Mouse (Mus musculus): ENCODE measurements around the gene Gm45213. TPM values are rescaled to one million over a fixed set of nuclear protein-coding genes. Genes with fewer than 3 reads are reported as not detected.

Gene Gm45213
- polyA plus RNA-seq, 1 experiment from 2014 or later = not detected

GRCm38 (mm10) chr7:66088077-66088476, 44.7 kb downstream of the Gm45213 start:
- no peak for ATAC-seq
- 89% methylated on average over 2 of the region's 2 CpGs for WGBS
- H3K4me3 ChIP-seq (ENCODE audit: low read depth, low read length) = no peak overlapping the region
- H3K4me2 ChIP-seq (replicated peaks; ENCODE audit: low read depth) = no peak overlapping the region
- no peaks in the 10 kb centered on the region for H3K4me1 ChIP-seq (replicated peaks; ENCODE audit: control insufficient read depth, insufficient read depth, low read length)
- H3K27me3 ChIP-seq (replicated peaks; ENCODE audit: control insufficient read depth, insufficient read depth, low read length) = no peaks in the 10 kb centered on the region
- H3K9me3 ChIP-seq (ENCODE audit: control insufficient read depth) = no peaks in the 10 kb centered on the region
- peaks cover 78% of the 10 kb centered on the region for H3K36me3 ChIP-seq (ENCODE audit: control insufficient read depth, insufficient read depth)
- TF ChIP-seq CTCF (IDR thresholded peaks at IDR 0.05; ENCODE audit: low read depth) = no peak
- H3K27ac ChIP-seq (ENCODE audit: low read depth, low read length) = no peak overlapping the region; the same call in 1 of the 2 replicates
- H3K9ac ChIP-seq (ENCODE audit: low read depth, low read length) = no peak overlapping the region

- Histone ChIP-seq H3K4me2 (replicated peaks; ENCODE audit: low read depth) (no peak overlapping the region), H3K27ac (ENCODE audit: low read depth, low read length) (no peak overlapping the region), H3K4me1 (replicated peaks; ENCODE audit: control insufficient read depth, insufficient read depth, low read length) (no peaks in the 10 kb centered on the region), H3K9me3 (ENCODE audit: control insufficient read depth) (no peaks in the 10 kb centered on the region), H3K27me3 (replicated peaks; ENCODE audit: control insufficient read depth, insufficient read depth, low read length) (no peaks in the 10 kb centered on the region), H3K36me3 (ENCODE audit: control insufficient read depth, insufficient read depth) (peaks cover 55% of the 10 kb centered on the region), H3K9ac (ENCODE audit: low read depth, low read length) (no peak overlapping the region), H3K4me3 (ENCODE audit: low read depth, low read length) (no peak overlapping the region)
- no peak for ATAC-seq
- no peak for TF ChIP-seq CTCF (IDR thresholded peaks at IDR 0.05; ENCODE audit: low read depth)
- 85% methylated on average over 11 of the region's 11 CpGs for WGBS
Measured at GRCm38 (mm10) chr7:66090676-66091190, 47.3 kb downstream of the Gm45213 start.

GRCm38 (mm10) chr7:66091553-66091952, 48.2 kb downstream of the Gm45213 start:
- Histone ChIP-seq H3K27me3 (replicated peaks; ENCODE audit: control insufficient read depth, insufficient read depth, low read length) (no peaks in the 10 kb centered on the region), H3K9ac (ENCODE audit: low read depth, low read length) (no peak overlapping the region), H3K27ac (ENCODE audit: low read depth, low read length) (no peak overlapping the region), H3K4me2 (replicated peaks; ENCODE audit: low read depth) (no peak overlapping the region), H3K4me1 (replicated peaks; ENCODE audit: control insufficient read depth, insufficient read depth, low read length) (no peaks in the 10 kb centered on the region), H3K9me3 (ENCODE audit: control insufficient read depth) (no peaks in the 10 kb centered on the region), H3K36me3 (ENCODE audit: control insufficient read depth, insufficient read depth) (peaks cover 48% of the 10 kb centered on the region), H3K4me3 (ENCODE audit: low read depth, low read length) (no peak overlapping the region)
- WGBS = 84% methylated on average over 7 of the region's 7 CpGs
- no peak for ATAC-seq
- TF ChIP-seq CTCF (IDR thresholded peaks at IDR 0.05; ENCODE audit: low read depth) = no peak

- ATAC-seq = no peak
- 85% methylated on average over 8 of the region's 8 CpGs for WGBS
Measured at GRCm38 (mm10) chr7:66092656-66093055, 49.3 kb downstream of the Gm45213 start.

GRCm38 (mm10) chr7:66094141-66094540, 50.7 kb downstream of the Gm45213 start:
- no peak for ATAC-seq
- H3K4me2 ChIP-seq (replicated peaks; ENCODE audit: low read depth) = no peak overlapping the region
- TF ChIP-seq CTCF (IDR thresholded peaks at IDR 0.05; ENCODE audit: low read depth) = no peak
- no peaks in the 10 kb centered on the region for H3K27me3 ChIP-seq (replicated peaks; ENCODE audit: control insufficient read depth, insufficient read depth, low read length)
- H3K9me3 ChIP-seq (ENCODE audit: control insufficient read depth) = no peaks in the 10 kb centered on the region
- H3K27ac ChIP-seq (ENCODE audit: low read depth, low read length) = no peak overlapping the region
- H3K9ac ChIP-seq (ENCODE audit: low read depth, low read length) = no peak overlapping the region
- WGBS = 75% methylated on average over 5 of the region's 5 CpGs
- no peaks in the 10 kb centered on the region for H3K4me1 ChIP-seq (replicated peaks; ENCODE audit: control insufficient read depth, insufficient read depth, low read length)
- no peak overlapping the region for H3K4me3 ChIP-seq (ENCODE audit: low read depth, low read length)
- H3K36me3 ChIP-seq (ENCODE audit: control insufficient read depth, insufficient read depth) = peaks cover 24% of the 10 kb centered on the region

More at GRCm38 (mm10) chr7:66092656-66093055, 49.3 kb downstream of the Gm45213 start:
- no peaks in the 10 kb centered on the region for H3K9me3 ChIP-seq (ENCODE audit: control insufficient read depth)
- TF ChIP-seq CTCF (IDR thresholded peaks at IDR 0.05; ENCODE audit: low read depth) = no peak
- H3K36me3 ChIP-seq (ENCODE audit: control insufficient read depth, insufficient read depth) = peaks cover 37% of the 10 kb centered on the region
- H3K9ac ChIP-seq (ENCODE audit: low read depth, low read length) = no peak overlapping the region
- H3K4me3 ChIP-seq (ENCODE audit: low read depth, low read length) = no peak overlapping the region
- H3K4me2 ChIP-seq (replicated peaks; ENCODE audit: low read depth) = no peak overlapping the region
- H3K27me3 ChIP-seq (replicated peaks; ENCODE audit: control insufficient read depth, insufficient read depth, low read length) = no peaks in the 10 kb centered on the region
- no peaks in the 10 kb centered on the region for H3K4me1 ChIP-seq (replicated peaks; ENCODE audit: control insufficient read depth, insufficient read depth, low read length)
- H3K27ac ChIP-seq (ENCODE audit: low read depth, low read length) = no peak overlapping the region

- no peak overlapping the region for H3K9ac ChIP-seq (ENCODE audit: low read depth, low read length)
- WGBS = 81% methylated on average over 7 of the region's 7 CpGs
- H3K4me3 ChIP-seq (ENCODE audit: low read depth, low read length) = no peak overlapping the region
- no peak overlapping the region for H3K27ac ChIP-seq (ENCODE audit: low read depth, low read length)
- TF ChIP-seq CTCF (IDR thresholded peaks at IDR 0.05; ENCODE audit: low read depth) = no peak
- ATAC-seq = no peak
- H3K4me1 ChIP-seq (replicated peaks; ENCODE audit: control insufficient read depth, insufficient read depth, low read length) = no peaks in the 10 kb centered on the region
- no peak overlapping the region for H3K4me2 ChIP-seq (replicated peaks; ENCODE audit: low read depth)
- H3K36me3 ChIP-seq (ENCODE audit: control insufficient read depth, insufficient read depth) = no peaks in the 10 kb centered on the region
- H3K9me3 ChIP-seq (ENCODE audit: control insufficient read depth) = no peaks in the 10 kb centered on the region
- H3K27me3 ChIP-seq (replicated peaks; ENCODE audit: control insufficient read depth, insufficient read depth, low read length) = no peaks in the 10 kb centered on the region
Measured at GRCm38 (mm10) chr7:66098803-66099202, 55.4 kb downstream of the Gm45213 start.

GRCm38 (mm10) chr7:66101866-66102265, 58.5 kb downstream of the Gm45213 start:
- Histone ChIP-seq H3K4me3 (ENCODE audit: low read depth, low read length) (no peak overlapping the region), H3K27me3 (replicated peaks; ENCODE audit: control insufficient read depth, insufficient read depth, low read length) (no peaks in the 10 kb centered on the region), H3K27ac (ENCODE audit: low read depth, low read length) (no peak overlapping the region), H3K9me3 (ENCODE audit: control insufficient read depth) (no peaks in the 10 kb centered on the region), H3K9ac (ENCODE audit: low read depth, low read length) (no peak overlapping the region), H3K4me1 (replicated peaks; ENCODE audit: control insufficient read depth, insufficient read depth, low read length) (no peaks in the 10 kb centered on the region), H3K4me2 (replicated peaks; ENCODE audit: low read depth) (no peak overlapping the region), H3K36me3 (ENCODE audit: control insufficient read depth, insufficient read depth) (no peaks in the 10 kb centered on the region)
- ATAC-seq = no peak
- 4% methylated on average over 4 of the region's 4 CpGs for WGBS
- TF ChIP-seq CTCF (IDR thresholded peaks at IDR 0.05; ENCODE audit: low read depth) = peak; percentile 78
